Mouse (Mus musculus) liver, embryonic 13.5 days (tissue): ENCODE measurements at regions not wholly inside any gene's neighbourhood (a gene's known extent, or its start where the extent isn't known, plus 50 kb on each side); places are given as distances from the start of the nearest gene placed in this dataset.

Experiments used
- ATAC-seq: fragments of 200-750 bp; cut with Nextera tagmentation; 2 replicates; pipeline ENCODE4 v1.8.0; 2017; ENCODE audit warnings: low read depth, mild to moderate bottlenecking, moderate number of reproducible peaks, moderate library complexity
- DNase-seq: peaks from one replicate; pipeline ENCODE4 v3.0.0; 2022
- H3K27ac ChIP-seq: fragments of 300-500 bp; sonication (generic); 2 replicates; pipeline ENCODE4 v1.5.1; 2015; ENCODE audit warnings: moderate library complexity, mild to moderate bottlenecking, inconsistent platforms
- H3K27me3 ChIP-seq: fragments of 300-500 bp; sonication (generic); 2 replicates; pipeline ENCODE4 v1.6.1; 2015; ENCODE audit warnings: mild to moderate bottlenecking, inconsistent platforms
- H3K36me3 ChIP-seq: fragments of 300-500 bp; sonication (generic); 2 replicates; pipeline ENCODE4 v1.6.1; 2015; ENCODE audit warnings: mild to moderate bottlenecking, inconsistent platforms
- H3K4me1 ChIP-seq: fragments of 300-500 bp; sonication (generic); replicated peaks from 2 replicates; pipeline ENCODE4 v1.6.1; 2015; ENCODE audit warnings: inconsistent platforms
- H3K4me2 ChIP-seq: fragments of 300-500 bp; sonication (generic); 2 replicates; pipeline ENCODE4 v1.6.1; 2015; ENCODE audit warnings: inconsistent platforms, mild to moderate bottlenecking, moderate library complexity
- H3K4me3 ChIP-seq: fragments of 300-500 bp; sonication (generic); replicated peaks from 2 replicates; pipeline ENCODE4 v1.5.1; 2015; ENCODE audit warnings: mild to moderate bottlenecking, inconsistent platforms
- H3K9ac ChIP-seq: fragments of 300-500 bp; sonication (generic); 2 replicates; pipeline ENCODE4 v1.6.1; 2015; ENCODE audit warnings: mild to moderate bottlenecking, inconsistent platforms
- H3K9me3 ChIP-seq: fragments of 300-500 bp; sonication (generic); replicated peaks from 2 replicates; pipeline ENCODE4 v1.6.1; 2016; ENCODE audit warnings: inconsistent platforms
- WGBS: fragments of 180-500 bp; shearing (Covaris S2); methylation state at CpG from one replicate; pipeline ENCODE4 v1.1.7; 2015; ENCODE audit not compliant: insufficient replicate concordance; 5-methylcytosine and 5-hydroxymethylcytosine counted together

GRCm38 (mm10) chr5:37980692-37981091 is 57.9 kb upstream of the Stx18 start:
- Histone ChIP-seq H3K4me3 (no peak overlapping the region), H3K9me3 (no peaks in the 10 kb centered on the region), H3K9ac (no peak overlapping the region), H3K4me2 (no peak overlapping the region), H3K27me3 (no peaks in the 10 kb centered on the region), H3K4me1 (no peaks in the 10 kb centered on the region), H3K27ac (no peak overlapping the region), H3K36me3 (no peaks in the 10 kb centered on the region)
- ATAC-seq (no peak), DNase-seq (no peak)
- WGBS = 55% methylated on average over 3 of the region's 3 CpGs

GRCm38 (mm10) chr5:37976943-37977434 is 61.6 kb upstream of the Stx18 start:
- ATAC-seq (no peak), DNase-seq (no peak)
- 26% methylated on average over 4 of the region's 4 CpGs for WGBS
- no peaks in the 10 kb centered on the region for H3K27me3 ChIP-seq
- no peak overlapping the region for H3K4me3 ChIP-seq
- no peak overlapping the region for H3K27ac ChIP-seq
- H3K4me2 ChIP-seq = no peak overlapping the region
- H3K9ac ChIP-seq = no peak overlapping the region
- no peaks in the 10 kb centered on the region for H3K4me1 ChIP-seq
- no peaks in the 10 kb centered on the region for H3K36me3 ChIP-seq
- no peaks in the 10 kb centered on the region for H3K9me3 ChIP-seq

GRCm38 (mm10) chr5:37972980-37973545 is 65.5 kb upstream of the Stx18 start:
- ATAC-seq = no peak
- H3K4me2 ChIP-seq = no peak overlapping the region
- H3K4me1 ChIP-seq = no peaks in the 10 kb centered on the region
- no peak overlapping the region for H3K9ac ChIP-seq
- H3K36me3 ChIP-seq = no peaks in the 10 kb centered on the region
- DNase-seq = no peak
- no peak overlapping the region for H3K4me3 ChIP-seq
- WGBS = 63% methylated on average over 7 of the region's 7 CpGs
- H3K27ac ChIP-seq = no peak overlapping the region
- H3K27me3 ChIP-seq = peaks cover 31% of the 10 kb centered on the region
- H3K9me3 ChIP-seq = no peaks in the 10 kb centered on the region

GRCm38 (mm10) chr5:37971724-37972123 is 66.8 kb upstream of the Stx18 start:
- Histone ChIP-seq H3K36me3 (no peaks in the 10 kb centered on the region), H3K9me3 (no peaks in the 10 kb centered on the region), H3K4me1 (no peaks in the 10 kb centered on the region), H3K27me3 (peaks cover 44% of the 10 kb centered on the region), H3K4me3 (no peak overlapping the region), H3K9ac (no peak overlapping the region), H3K4me2 (no peak overlapping the region), H3K27ac (no peak overlapping the region)
- WGBS = 30% methylated on average over 11 of the region's 11 CpGs
- DNase-seq (no peak), ATAC-seq (no peak)

GRCm38 (mm10) chr5:37968596-37968995 is 69.9 kb upstream of the Stx18 start:
- Histone ChIP-seq H3K27ac (no peak overlapping the region), H3K9ac (no peak overlapping the region), H3K9me3 (no peaks in the 10 kb centered on the region), H3K27me3 (peaks cover 66% of the 10 kb centered on the region), H3K4me2 (no peak overlapping the region), H3K4me3 (no peak overlapping the region), H3K4me1 (no peaks in the 10 kb centered on the region), H3K36me3 (no peaks in the 10 kb centered on the region)
- ATAC-seq (no peak), DNase-seq (no peak)
- 17% methylated on average over 10 of the region's 10 CpGs for WGBS

GRCm38 (mm10) chr5:37967914-37968375 is 70.6 kb upstream of the Stx18 start:
- H3K4me2 ChIP-seq = no peak overlapping the region
- H3K27me3 ChIP-seq = peaks cover 73% of the 10 kb centered on the region
- H3K27ac ChIP-seq = no peak overlapping the region
- no peak for DNase-seq
- ATAC-seq = no peak
- H3K4me1 ChIP-seq = no peaks in the 10 kb centered on the region
- WGBS = 11% methylated on average over 14 of the region's 14 CpGs
- no peaks in the 10 kb centered on the region for H3K36me3 ChIP-seq
- no peak overlapping the region for H3K9ac ChIP-seq
- no peaks in the 10 kb centered on the region for H3K9me3 ChIP-seq
- no peak overlapping the region for H3K4me3 ChIP-seq

- no peak overlapping the region for H3K4me3 ChIP-seq
- no peak for DNase-seq
- no peaks in the 10 kb centered on the region for H3K9me3 ChIP-seq
- no peaks in the 10 kb centered on the region for H3K36me3 ChIP-seq
- H3K4me2 ChIP-seq = no peak overlapping the region
- no peak overlapping the region for H3K9ac ChIP-seq
- ATAC-seq = no peak
- no peaks in the 10 kb centered on the region for H3K4me1 ChIP-seq
- no peak overlapping the region for H3K27ac ChIP-seq
- WGBS = 10% methylated on average over 23 of the region's 23 CpGs
- H3K27me3 ChIP-seq = peaks cover 78% of the 10 kb centered on the region
Observed at GRCm38 (mm10) chr5:37967106-37967913, 71.2 kb upstream of the Stx18 start.

- H3K27ac ChIP-seq = no peak overlapping the region
- DNase-seq = no peak
- H3K4me1 ChIP-seq = no peaks in the 10 kb centered on the region
- H3K9ac ChIP-seq = no peak overlapping the region
- H3K27me3 ChIP-seq = peaks cover 64% of the 10 kb centered on the region
- no peaks in the 10 kb centered on the region for H3K9me3 ChIP-seq
- no peaks in the 10 kb centered on the region for H3K36me3 ChIP-seq
- H3K4me2 ChIP-seq = no peak overlapping the region
- H3K4me3 ChIP-seq = no peak overlapping the region
- no peak for ATAC-seq
- WGBS = 34% methylated on average over 8 of the region's 8 CpGs
Observed at GRCm38 (mm10) chr5:37963688-37964087, 74.9 kb upstream of the Stx18 start.

- Histone ChIP-seq H3K4me2 (no peak overlapping the region), H3K4me1 (no peaks in the 10 kb centered on the region), H3K4me3 (no peak overlapping the region), H3K9me3 (no peaks in the 10 kb centered on the region), H3K9ac (no peak overlapping the region), H3K27ac (no peak overlapping the region), H3K36me3 (no peaks in the 10 kb centered on the region), H3K27me3 (peaks cover 52% of the 10 kb centered on the region)
- ATAC-seq = no peak
- WGBS = 43% methylated on average over 3 of the region's 3 CpGs
- DNase-seq = no peak
Observed at GRCm38 (mm10) chr5:37962513-37962912, 76.0 kb upstream of the Stx18 start.

GRCm38 (mm10) chr5:37960216-37960615 is 78.3 kb upstream of the Stx18 start:
- ATAC-seq = no peak
- H3K9ac ChIP-seq = no peak overlapping the region
- peaks cover 30% of the 10 kb centered on the region; the same call in 1 of the 2 replicates for H3K27me3 ChIP-seq
- H3K36me3 ChIP-seq = no peaks in the 10 kb centered on the region
- no peak for DNase-seq
- no peak overlapping the region for H3K4me2 ChIP-seq
- H3K4me1 ChIP-seq = no peaks in the 10 kb centered on the region
- 58% methylated on average over 7 of the region's 7 CpGs for WGBS
- H3K27ac ChIP-seq = no peak overlapping the region
- no peak overlapping the region for H3K4me3 ChIP-seq
- no peaks in the 10 kb centered on the region for H3K9me3 ChIP-seq

- Histone ChIP-seq H3K4me1 (no peaks in the 10 kb centered on the region), H3K9ac (no peak overlapping the region), H3K9me3 (no peaks in the 10 kb centered on the region), H3K4me3 (no peak overlapping the region), H3K36me3 (no peaks in the 10 kb centered on the region), H3K4me2 (no peak overlapping the region), H3K27me3 (no peaks in the 10 kb centered on the region), H3K27ac (no peak overlapping the region)
- no peak for ATAC-seq
- DNase-seq = no peak
- WGBS = 0% methylated on average over 1 of the region's 1 CpGs
Observed at GRCm38 (mm10) chr5:37952096-37952495, 86.4 kb upstream of the Stx18 start.

- no peaks in the 10 kb centered on the region for H3K36me3 ChIP-seq
- 18% methylated on average over 2 of the region's 2 CpGs for WGBS
- H3K4me3 ChIP-seq = no peak overlapping the region
- H3K4me2 ChIP-seq = no peak overlapping the region
- DNase-seq (no peak), ATAC-seq (no peak)
- H3K9me3 ChIP-seq = no peaks in the 10 kb centered on the region
- no peaks in the 10 kb centered on the region for H3K4me1 ChIP-seq
- H3K9ac ChIP-seq = no peak overlapping the region
- H3K27me3 ChIP-seq = no peaks in the 10 kb centered on the region
- H3K27ac ChIP-seq = no peak overlapping the region
Observed at GRCm38 (mm10) chr5:37932760-37933122, 105.8 kb upstream of the Stx18 start.
